Comparison of ENCODE assay signal across 12 mouse cellular contexts in the genomic region with DNA sequence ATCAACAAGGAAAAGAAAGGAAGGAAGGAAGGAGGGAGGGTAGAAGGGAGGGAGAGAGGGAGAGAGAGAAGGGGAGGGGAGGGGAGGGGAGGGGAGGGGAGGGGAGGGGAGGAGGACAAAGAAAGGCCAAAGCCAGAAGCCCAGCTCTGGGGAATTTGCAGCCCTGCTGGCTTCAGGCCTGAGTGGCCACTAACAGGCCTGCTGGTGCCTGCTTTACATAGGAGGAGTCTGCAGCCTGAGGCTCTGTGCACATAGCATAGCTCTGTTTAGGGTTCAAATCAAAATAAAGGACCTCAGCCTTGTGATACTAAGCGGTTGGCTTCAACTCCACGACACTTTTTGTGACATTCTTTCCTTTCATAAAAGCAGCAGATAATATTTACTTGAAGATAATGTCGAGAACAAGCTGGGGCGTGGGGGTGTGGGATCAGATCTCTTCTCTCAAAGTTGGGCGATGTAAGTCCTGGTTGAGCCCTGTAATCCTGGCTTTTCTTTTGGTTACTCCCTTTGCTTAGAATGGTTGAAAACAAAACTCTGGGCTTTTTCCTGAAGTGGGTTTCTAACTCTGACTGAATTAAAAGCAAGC. TPM values are rescaled to one million over a fixed set of nuclear protein-coding genes. Genes with fewer than 3 reads are reported as not detected.
A peak's percentile ranks its signal among the peaks of the same experiment; 100 is the strongest.
DNase-seq lines count a peak whose midpoint lies in the region; ATAC-seq lines count a peak whose summit lies in the region.
"Had no signal": no experiment of that assay in that cellular context is flagged by ENCODE, and none has a peak within 500 bp of the region (broad histone marks: within the 10 kb centered on the region; RNA-seq: fewer than 3 reads in every experiment).

No protein-coding gene starts in this region.

- DNase-seq in kidney, postnatal 10 days, result peak; percentile 28
- DNase-seq in kidney, postnatal 14 days, result no peak
- peak; percentile 78 for DNase-seq in embryo, embryonic 10.5 days (ENCODE audit: low spot score)
- DNase-seq in forebrain, embryonic 11.5 days (ENCODE audit: low spot score), result peak; percentile 52
- DNase-seq in cerebellum, adult 8-10 months, result no peak
- DNase-seq in ovary, postnatal 14 days (ENCODE audit: low spot score), result no peak
- no peak for DNase-seq in layer of hippocampus, postnatal 10 days (ENCODE audit: low spot score in 2 of 2)
- DNase-seq: cerebellum, postnatal 14 days; heart, postnatal 36 days; right cerebral cortex, postnatal 14 days had no signal

- H3K36me3 ChIP-seq in forebrain, embryonic 11.5 days (ENCODE audit: control insufficient read depth, insufficient read depth, low read length), result no peaks in the 10 kb centered on the region
- no peaks in the 10 kb centered on the region for H3K36me3 ChIP-seq in midbrain, embryonic 15.5 days (replicated peaks)
- H3K36me3 ChIP-seq: limb, embryonic 15.5 days had no signal

- ATAC-seq in forebrain, embryonic 11.5 days (replicated peaks; ENCODE audit: low FRiP score), result peak; percentile 83
- ATAC-seq in midbrain, embryonic 15.5 days (replicated peaks), result 0 out of 2 replicates have a peak, but pooled peaks have one; percentile 63

- no peak overlapping the region for H3K4me2 ChIP-seq in forebrain, embryonic 11.5 days (ENCODE audit: low read depth, low read length, severe bottlenecking)
- H3K4me2 ChIP-seq in midbrain, embryonic 15.5 days, result no peak overlapping the region
- H3K4me2 ChIP-seq: limb, embryonic 15.5 days had no signal

- WGBS in forebrain, embryonic 11.5 days, result 37% methylated on average over 5 of the region's 5 CpGs
- WGBS in midbrain, embryonic 15.5 days, result 26% methylated on average over 5 of the region's 5 CpGs

- H3K4me3 ChIP-seq in forebrain, embryonic 11.5 days (ENCODE audit: low read depth, low read length), result no peak overlapping the region
- H3K4me3 ChIP-seq in midbrain, embryonic 15.5 days, result no peak overlapping the region
- H3K4me3 ChIP-seq: limb, embryonic 15.5 days had no signal

- H3K27me3 ChIP-seq in forebrain, embryonic 11.5 days (ENCODE audit: control insufficient read depth, insufficient read depth, low read length), result no peaks in the 10 kb centered on the region
- H3K27me3 ChIP-seq in midbrain, embryonic 15.5 days (replicated peaks), result no peaks in the 10 kb centered on the region
- H3K27me3 ChIP-seq: limb, embryonic 15.5 days had no signal

- no peak overlapping the region for H3K9ac ChIP-seq in forebrain, embryonic 11.5 days (ENCODE audit: low read length)
- H3K9ac ChIP-seq in midbrain, embryonic 15.5 days, result no peak overlapping the region
- H3K9ac ChIP-seq: limb, embryonic 15.5 days had no signal

- H3K27ac ChIP-seq in forebrain, embryonic 11.5 days (ENCODE audit: low read depth, low read length), result no peak overlapping the region
- H3K27ac ChIP-seq in midbrain, embryonic 15.5 days, result no peak overlapping the region
- H3K27ac ChIP-seq: limb, embryonic 15.5 days had no signal

- H3K9me3 ChIP-seq in forebrain, embryonic 11.5 days (ENCODE audit: control insufficient read depth, low read length), result no peaks in the 10 kb centered on the region
- H3K9me3 ChIP-seq in midbrain, embryonic 15.5 days, result no peaks in the 10 kb centered on the region
- H3K9me3 ChIP-seq: limb, embryonic 15.5 days had no signal

- H3K4me1 ChIP-seq in forebrain, embryonic 11.5 days (replicated peaks; ENCODE audit: control insufficient read depth, insufficient read depth, low read length), result no peaks in the 10 kb centered on the region
- no peaks in the 10 kb centered on the region for H3K4me1 ChIP-seq in midbrain, embryonic 15.5 days
- H3K4me1 ChIP-seq: limb, embryonic 15.5 days had no signal

RNA-seq across cellular contexts. Expression of a gene that starts 37.9 kb away (rescaled TPM):
- polyA plus RNA-seq in forebrain, embryonic 11.5 days (2014; fragmentation: Nextera tagmentation; extraction: Ambion mirVana), result 75.4 and 77.2 TPM in 2 replicates
- polyA plus RNA-seq in midbrain, embryonic 15.5 days (2015; fragmentation: Nextera tagmentation; extraction: Ambion mirVana), result 74.1 and 86.9 TPM in 2 replicates
- total RNA-seq in layer of hippocampus, postnatal 10 days (2021), result 10 to 100 TPM; 49.6 to 50.6 TPM

Comparison
In these comparisons a context has a peak if more than half of its experiments do, and no peak if none do; other contexts are left out.
1. DNase-seq: peak in kidney, postnatal 10 days (single experiment), embryo, embryonic 10.5 days (single experiment) and forebrain, embryonic 11.5 days (single experiment); none in kidney, postnatal 14 days (single experiment), cerebellum, adult 8-10 months (single experiment), ovary, postnatal 14 days (single experiment) and layer of hippocampus, postnatal 10 days (0 of 2).